Mouse (Mus musculus): Measurements from ENCODE around the gene Ntrk2.

DNA sequence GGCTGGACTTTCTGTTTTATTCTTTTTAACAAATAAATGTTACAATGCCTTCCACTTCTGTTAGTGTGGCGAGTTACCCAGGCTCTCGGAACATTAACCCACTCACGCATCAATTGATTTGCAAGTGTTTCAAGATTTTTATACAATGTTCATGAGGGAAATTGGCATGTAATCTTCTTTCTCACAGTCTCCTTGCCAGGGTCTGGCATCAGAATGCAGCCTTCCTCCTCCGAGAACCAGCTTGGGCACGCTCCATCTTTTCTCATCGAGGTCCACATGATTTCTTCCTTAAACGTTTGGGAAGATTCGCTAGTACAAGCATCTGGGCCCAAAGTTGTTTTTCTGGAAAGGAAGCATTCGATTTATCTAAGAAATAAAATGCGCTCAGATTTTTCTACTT lies 374.4 kb downstream of the Ntrk2 start:
- no peak for TF ChIP-seq CTCF (IDR thresholded peaks at IDR 0.05; ENCODE audit: extremely low read depth, insufficient read length, insufficient replicate concordance, low read depth, low read length)
- TF ChIP-seq POLR2A (IDR thresholded peaks at IDR 0.05; ENCODE audit: low read depth, low read length) = no peak
